Mouse (Mus musculus) embryonic facial prominence, embryonic 13.5 days (tissue): Measurements from ENCODE around the gene Tnnt3. TPM values are rescaled to one million over a fixed set of nuclear protein-coding genes. Genes with fewer than 3 reads are reported as not detected.
A peak's percentile ranks its signal among the peaks of the same experiment; 100 is the strongest.

Experiments used
- ATAC-seq: fragments of 200-750 bp; cut with Nextera tagmentation; 2 replicates; pipeline ENCODE4 v1.8.0; 2017; ENCODE audit warnings: low read depth; ENCODE audit not compliant: insufficient number of reproducible peaks, insufficient read depth, low FRiP score, low TSS enrichment
- H3K27ac ChIP-seq: fragments of 300-500 bp; sonication (generic); 2 replicates; pipeline ENCODE4 v1.5.1; 2015; ENCODE audit warnings: moderate library complexity, mild to moderate bottlenecking, inconsistent platforms
- H3K27me3 ChIP-seq: fragments of 300-500 bp; sonication (generic); 2 replicates; pipeline ENCODE4 v1.6.1; 2015; ENCODE audit warnings: mild to moderate bottlenecking, inconsistent platforms
- H3K36me3 ChIP-seq: fragments of 300-500 bp; sonication (generic); 2 replicates; pipeline ENCODE4 v1.6.1; 2015; ENCODE audit warnings: mild to moderate bottlenecking, inconsistent platforms
- H3K4me1 ChIP-seq: fragments of 300-500 bp; sonication (generic); 2 replicates; pipeline ENCODE4 v1.6.1; 2015; ENCODE audit warnings: inconsistent platforms
- H3K4me2 ChIP-seq: fragments of 300-500 bp; sonication (generic); 2 replicates; pipeline ENCODE4 v1.6.1; 2015; ENCODE audit warnings: moderate library complexity, mild to moderate bottlenecking, inconsistent platforms
- H3K4me3 ChIP-seq: fragments of 300-500 bp; sonication (generic); 2 replicates; pipeline ENCODE4 v1.5.1; 2015; ENCODE audit warnings: mild to moderate bottlenecking, inconsistent platforms
- H3K9ac ChIP-seq: fragments of 300-500 bp; sonication (generic); 2 replicates; pipeline ENCODE4 v1.6.1; 2015; ENCODE audit warnings: mild to moderate bottlenecking, inconsistent platforms
- H3K9me3 ChIP-seq: fragments of 300-500 bp; sonication (generic); 2 replicates; pipeline ENCODE4 v1.6.1; 2016; ENCODE audit warnings: inconsistent platforms
- WGBS: fragments of 180-500 bp; shearing (Covaris S2); methylation state at CpG from one replicate; pipeline ENCODE4 v1.1.7; 2015; ENCODE audit warnings: mixed read lengths; 5-methylcytosine and 5-hydroxymethylcytosine counted together
- polyA plus RNA-seq: library from polyadenylated mRNA; unstranded; fragments of >200 nt; fragmentation: Nextera tagmentation; extraction: Ambion mirVana; gene quantifications from 2 replicates; pipeline ENCODE4 v1.2.1, GENCODE M21; 2015

Gene Tnnt3
- polyA plus RNA-seq, 1 experiment from 2014 or later: 5.8 TPM

- H3K9ac ChIP-seq: peak overlapping the region; percentile 91
- 86% methylated on average over 4 of the region's 4 CpGs for WGBS
- no peak overlapping the region for H3K4me3 ChIP-seq
- H3K4me2 ChIP-seq: peak overlapping the region; percentile 80; the same call in 1 of the 2 replicates
- H3K4me1 ChIP-seq: peaks cover 62% of the 10 kb centered on the region
- no peaks in the 10 kb centered on the region for H3K9me3 ChIP-seq
- ATAC-seq: no peak
- no peaks in the 10 kb centered on the region for H3K27me3 ChIP-seq
- peaks cover 13% of the 10 kb centered on the region for H3K36me3 ChIP-seq
- H3K27ac ChIP-seq: peak overlapping the region; percentile 97
Measured at GRCm38 (mm10) chr7:142531973-142532521, 33.4 kb downstream of the Tnnt3 start.

- ATAC-seq: peak; percentile 54
- H3K36me3 ChIP-seq: peaks cover 13% of the 10 kb centered on the region
- WGBS: 5% methylated on average over 17 of the region's 17 CpGs
- H3K4me2 ChIP-seq: peak within 1 kb of the TSS; percentile 80
- H3K9me3 ChIP-seq: no peaks in the 10 kb centered on the region
- H3K4me3 ChIP-seq: peak within 1 kb of the TSS; percentile 59
- H3K9ac ChIP-seq: peak within 1 kb of the TSS; percentile 91
- H3K27me3 ChIP-seq: no peaks in the 10 kb centered on the region
- peak within 1 kb of the TSS; percentile 97 for H3K27ac ChIP-seq
- peaks cover 62% of the 10 kb centered on the region for H3K4me1 ChIP-seq
Measured at GRCm38 (mm10) chr7:142532671-142533058, 34.0 kb downstream of the Tnnt3 start, which contains the start of gene Mrpl23. Gene Mrpl23, plus strand, starts transcription at chr7:142532686.

- WGBS: 1% methylated on average over 44 of the region's 44 CpGs
- ATAC-seq: peak; percentile 68
- H3K9ac ChIP-seq: peak overlapping the region; percentile 91
- H3K4me3 ChIP-seq: peak overlapping the region; percentile 59
- peaks cover 61% of the 10 kb centered on the region for H3K4me1 ChIP-seq
- H3K27ac ChIP-seq: peak overlapping the region; percentile 97
- peak overlapping the region; percentile 80 for H3K4me2 ChIP-seq
- peaks cover 13% of the 10 kb centered on the region for H3K36me3 ChIP-seq
- no peaks in the 10 kb centered on the region for H3K27me3 ChIP-seq
- no peaks in the 10 kb centered on the region for H3K9me3 ChIP-seq
Measured at GRCm38 (mm10) chr7:142533059-142533855, 34.6 kb downstream of the Tnnt3 start.

- H3K27ac ChIP-seq: peak overlapping the region; percentile 97
- 67% methylated on average over 4 of the region's 4 CpGs for WGBS
- no peak for ATAC-seq
- H3K9ac ChIP-seq: peak overlapping the region; percentile 44; the same call in 1 of the 2 replicates
- peaks cover 70% of the 10 kb centered on the region for H3K4me1 ChIP-seq
- no peak overlapping the region for H3K4me3 ChIP-seq
- no peak overlapping the region for H3K4me2 ChIP-seq
- no peaks in the 10 kb centered on the region for H3K27me3 ChIP-seq
- H3K9me3 ChIP-seq: no peaks in the 10 kb centered on the region
- H3K36me3 ChIP-seq: peaks cover 13% of the 10 kb centered on the region
Measured at GRCm38 (mm10) chr7:142535116-142535515, 36.5 kb downstream of the Tnnt3 start.

GRCm38 (mm10) chr7:142535832-142536231 lies 37.2 kb downstream of the Tnnt3 start:
- 94% methylated on average over 5 of the region's 5 CpGs for WGBS
- Histone ChIP-seq H3K4me1 (peaks cover 74% of the 10 kb centered on the region), H3K27ac (peak overlapping the region; percentile 97), H3K9ac (no peak overlapping the region), H3K27me3 (no peaks in the 10 kb centered on the region), H3K4me3 (no peak overlapping the region), H3K36me3 (peaks cover 16% of the 10 kb centered on the region), H3K4me2 (no peak overlapping the region), H3K9me3 (no peaks in the 10 kb centered on the region)
- ATAC-seq: no peak

- H3K36me3 ChIP-seq: peaks cover 23% of the 10 kb centered on the region
- no peak overlapping the region for H3K4me2 ChIP-seq
- no peaks in the 10 kb centered on the region for H3K27me3 ChIP-seq
- H3K4me3 ChIP-seq: no peak overlapping the region
- no peaks in the 10 kb centered on the region for H3K9me3 ChIP-seq
- peaks cover 74% of the 10 kb centered on the region for H3K4me1 ChIP-seq
- 30% methylated on average over 5 of the region's 5 CpGs for WGBS
- no peak for ATAC-seq
- H3K27ac ChIP-seq: peak overlapping the region; percentile 98
- H3K9ac ChIP-seq: 0 out of 2 replicates have a peak overlapping the region, but pooled peaks have one; percentile 23
Measured at GRCm38 (mm10) chr7:142537181-142537580, 38.5 kb downstream of the Tnnt3 start.

- peaks cover 75% of the 10 kb centered on the region for H3K4me1 ChIP-seq
- peak overlapping the region; percentile 98 for H3K27ac ChIP-seq
- peak overlapping the region; percentile 61 for H3K9ac ChIP-seq
- peaks cover 23% of the 10 kb centered on the region for H3K36me3 ChIP-seq
- H3K4me2 ChIP-seq: peak overlapping the region; percentile 27
- no peaks in the 10 kb centered on the region for H3K9me3 ChIP-seq
- WGBS: 3% methylated on average over 6 of the region's 6 CpGs
- no peak overlapping the region for H3K4me3 ChIP-seq
- ATAC-seq: peak; percentile 64; the same call in 1 of the 2 replicates
- H3K27me3 ChIP-seq: no peaks in the 10 kb centered on the region
Measured at GRCm38 (mm10) chr7:142537879-142538278, 39.2 kb downstream of the Tnnt3 start.

- H3K9me3 ChIP-seq: no peaks in the 10 kb centered on the region
- H3K27me3 ChIP-seq: no peaks in the 10 kb centered on the region
- peak overlapping the region; percentile 98 for H3K27ac ChIP-seq
- H3K9ac ChIP-seq: peak overlapping the region; percentile 61
- H3K36me3 ChIP-seq: peaks cover 23% of the 10 kb centered on the region
- WGBS: 10% methylated on average over 4 of the region's 4 CpGs
- H3K4me1 ChIP-seq: peaks cover 76% of the 10 kb centered on the region
- ATAC-seq: no peak
- no peak overlapping the region for H3K4me3 ChIP-seq
- H3K4me2 ChIP-seq: peak overlapping the region; percentile 27
Measured at GRCm38 (mm10) chr7:142538291-142538690, 39.7 kb downstream of the Tnnt3 start.

- no peak overlapping the region for H3K4me3 ChIP-seq
- peaks cover 76% of the 10 kb centered on the region for H3K4me1 ChIP-seq
- WGBS: 13% methylated on average over 6 of the region's 6 CpGs
- peak overlapping the region; percentile 61 for H3K9ac ChIP-seq
- H3K4me2 ChIP-seq: peak overlapping the region; percentile 27; the same call in 1 of the 2 replicates
- no peak for ATAC-seq
- H3K27me3 ChIP-seq: no peaks in the 10 kb centered on the region
- H3K36me3 ChIP-seq: peaks cover 23% of the 10 kb centered on the region
- no peaks in the 10 kb centered on the region for H3K9me3 ChIP-seq
- peak overlapping the region; percentile 98 for H3K27ac ChIP-seq
Measured at GRCm38 (mm10) chr7:142538766-142539165, 40.1 kb downstream of the Tnnt3 start.

GRCm38 (mm10) chr7:142539828-142540227 lies 41.2 kb downstream of the Tnnt3 start:
- Histone ChIP-seq H3K4me1 (peaks cover 71% of the 10 kb centered on the region), H3K9ac (no peak overlapping the region), H3K9me3 (no peaks in the 10 kb centered on the region), H3K27me3 (no peaks in the 10 kb centered on the region), H3K27ac (peak overlapping the region; percentile 98), H3K36me3 (peaks cover 23% of the 10 kb centered on the region), H3K4me2 (no peak overlapping the region), H3K4me3 (no peak overlapping the region)
- ATAC-seq: no peak
- 59% methylated on average over 8 of the region's 8 CpGs for WGBS

GRCm38 (mm10) chr7:142542771-142543303 lies 44.2 kb downstream of the Tnnt3 start:
- ATAC-seq: peak; percentile 62; the same call in 1 of the 2 replicates
- no peak overlapping the region for H3K4me2 ChIP-seq

More at GRCm38 (mm10) chr7:142542771-142543303, 44.2 kb downstream of the Tnnt3 start:
- Histone ChIP-seq H3K4me1 (peaks cover 71% of the 10 kb centered on the region), H3K9ac (peak overlapping the region; percentile 57), H3K4me3 (no peak overlapping the region), H3K36me3 (peaks cover 11% of the 10 kb centered on the region), H3K27me3 (no peaks in the 10 kb centered on the region), H3K27ac (peak overlapping the region; percentile 98), H3K9me3 (no peaks in the 10 kb centered on the region)
- WGBS: 8% methylated on average over 11 of the region's 11 CpGs
